In the genomic region with DNA sequence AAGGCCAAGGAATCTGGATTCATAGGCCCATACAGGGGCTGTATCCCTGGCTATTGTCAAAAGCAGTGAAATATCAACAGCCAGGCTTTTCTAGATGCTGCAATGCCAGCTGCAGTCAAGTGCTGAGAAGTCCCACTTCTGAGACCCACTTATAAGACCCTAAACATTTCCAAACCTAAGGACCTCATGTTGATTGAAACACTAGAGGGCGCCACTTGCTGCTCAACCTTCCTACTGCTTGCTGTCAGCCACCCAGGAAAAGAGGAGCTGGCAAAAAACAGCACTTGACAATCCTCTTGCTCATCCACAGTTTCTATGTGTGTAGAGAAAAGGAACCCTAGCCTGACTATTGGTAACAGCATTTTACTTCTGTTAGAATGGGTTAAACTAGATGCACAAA, we compare ENCODE assay signal across 8 mouse cellular contexts.
DNase-seq lines count a peak whose midpoint lies in the region; ATAC-seq and TF ChIP-seq lines count a peak whose summit lies in the region.

No protein-coding gene starts in this region.

- dilution Hi-C loops in CH12.LX (cut with MboI; ENCODE audit: extremely low pct_ligation_motif_present, extremely low pct_unique_long_range_greater_than_20kb, low sequenced_read_pairs) = no loop called here

- H3K4me3 ChIP-seq in layer of hippocampus, adult 2 months = no peak overlapping the region
- H3K4me3 ChIP-seq in CH12.LX (replicated peaks in 1 of 3; ENCODE audit: low read depth in 2 of 3, low read length in 2 of 3, poor library complexity in 1 of 3) = no peak overlapping the region
- no peak overlapping the region for H3K4me3 ChIP-seq in embryonic facial prominence, embryonic 11.5 days (ENCODE audit: low read depth, low read length)

- no peaks in the 10 kb centered on the region for H3K4me1 ChIP-seq in CH12.LX (ENCODE audit: control insufficient read depth in 1 of 2, insufficient read depth in 2 of 2)
- no peaks in the 10 kb centered on the region for H3K4me1 ChIP-seq in embryonic facial prominence, embryonic 11.5 days (ENCODE audit: control insufficient read depth, insufficient read depth, low read length)

- H3K27ac ChIP-seq in layer of hippocampus, adult 2 months = no peak overlapping the region
- H3K27ac ChIP-seq in CH12.LX (ENCODE audit: insufficient read depth, low read depth) = no peak overlapping the region
- no peak overlapping the region for H3K27ac ChIP-seq in embryonic facial prominence, embryonic 11.5 days (replicated peaks; ENCODE audit: low read depth, low read length)

- no peak overlapping the region for H3K9ac ChIP-seq in CH12.LX (ENCODE audit: insufficient read depth, low read depth)
- H3K9ac ChIP-seq in embryonic facial prominence, embryonic 11.5 days (replicated peaks; ENCODE audit: low read length) = no peak overlapping the region

- H3K27me3 ChIP-seq in CH12.LX (replicated peaks) = no peaks in the 10 kb centered on the region
- H3K27me3 ChIP-seq in embryonic facial prominence, embryonic 11.5 days (ENCODE audit: control insufficient read depth, insufficient read depth, low read length) = no peaks in the 10 kb centered on the region

- WGBS in embryonic facial prominence, embryonic 11.5 days = 14% methylated on average over 1 of the region's 1 CpGs

- H3K4me2 ChIP-seq in CH12.LX (ENCODE audit: insufficient read depth, low read depth, poor library complexity, severe bottlenecking) = no peak overlapping the region
- no peak overlapping the region for H3K4me2 ChIP-seq in embryonic facial prominence, embryonic 11.5 days (ENCODE audit: low read depth, low read length)

- TF ChIP-seq CTCF in layer of hippocampus, adult 2 months (conservative IDR thresholded peaks at IDR 0.05) = peak; percentile 79
- TF ChIP-seq CTCF in CH12.LX (conservative IDR thresholded peaks at IDR 0.05 in 1 of 2, IDR thresholded peaks at IDR 0.05 in 1 of 2; ENCODE audit: low read depth in 2 of 2, low read length in 2 of 2) = peak; percentile 71

- H3K36me3 ChIP-seq in CH12.LX (replicated peaks in 1 of 2; ENCODE audit: control insufficient read depth in 1 of 2, insufficient read depth in 1 of 2, low read length in 1 of 2) = no peaks in the 10 kb centered on the region
- no peaks in the 10 kb centered on the region for H3K36me3 ChIP-seq in embryonic facial prominence, embryonic 11.5 days (replicated peaks; ENCODE audit: control insufficient read depth, insufficient read depth, low read depth, low read length)

- no peak for TF ChIP-seq EP300 in CH12.LX (IDR thresholded peaks at IDR 0.05; ENCODE audit: low read length)

- no peaks in the 10 kb centered on the region for H3K9me3 ChIP-seq in CH12.LX (replicated peaks; ENCODE audit: low read length)
- no peaks in the 10 kb centered on the region for H3K9me3 ChIP-seq in embryonic facial prominence, embryonic 11.5 days (replicated peaks; ENCODE audit: control insufficient read depth, low read length)

- no peak for ATAC-seq in embryonic facial prominence, embryonic 11.5 days (replicated peaks; ENCODE audit: insufficient number of reproducible peaks, low FRiP score, low TSS enrichment, low read depth)

- no peak for TF ChIP-seq POLR2A in CH12.LX (IDR thresholded peaks at IDR 0.05; ENCODE audit: low read depth, low read length)

- in situ Hi-C loops in CH12.LX (cut with MboI; ENCODE audit: low pct_ligation_motif_present, low pct_unique_long_range_greater_than_20kb, low sequenced_read_pairs) = loop anchor here (5.0 kb wide), 1 partner anchor 192 kb away; no protein-coding TSS in a partner anchor

- no peaks in the 10 kb centered on the region for H3K79me2 ChIP-seq in CH12.LX (replicated peaks; ENCODE audit: control insufficient read depth, extremely low read depth, insufficient read depth, poor library complexity, severe bottlenecking)

- DNase-seq in adrenal gland, postnatal 14 days = peak; percentile 29
- no peak for DNase-seq in adrenal gland, postnatal 4 days (ENCODE audit: low spot score in 2 of 2)
- DNase-seq in layer of hippocampus, adult 2 months (ENCODE audit: low spot score in 2 of 2) = no peak
- DNase-seq in layer of hippocampus, adult 9-10 months (ENCODE audit: low spot score) = no peak
- peak; percentile 53 for DNase-seq in CH12.LX (ENCODE audit: extremely low read depth)
- DNase-seq in embryonic facial prominence, embryonic 11.5 days (ENCODE audit: low spot score) = peak; percentile 53
- DNase-seq in spleen, postnatal 10 days (ENCODE audit: low spot score in 2 of 2) = no peak
- DNase-seq in urinary bladder, postnatal 36 days (ENCODE audit: low spot score in 2 of 2) = no peak

- TF ChIP-seq RAD21 in CH12.LX (IDR thresholded peaks at IDR 0.05; ENCODE audit: low read depth, low read length) = peak; percentile 54

TF ChIP-seq in CH12.LX, 34 proteins besides CTCF, POLR2A, EP300 and RAD21:
- TF ChIP-seq CHD2 (IDR thresholded peaks at IDR 0.05; ENCODE audit: low read length) (no peak), JUN (IDR thresholded peaks at IDR 0.05; ENCODE audit: insufficient read depth, low read depth, low read length) (no peak), MEF2A (IDR thresholded peaks at IDR 0.05; ENCODE audit: borderline replicate concordance, low read depth, low read length) (no peak), SIN3A (IDR thresholded peaks at IDR 0.05; ENCODE audit: low read length) (no peak), SMC3 (IDR thresholded peaks at IDR 0.05; ENCODE audit: low read depth, low read length) (peak; percentile 56), CHD1 (IDR thresholded peaks at IDR 0.05; ENCODE audit: low read depth, low read length) (no peak), ZMIZ1 (IDR thresholded peaks at IDR 0.05; ENCODE audit: low read depth, low read length) (no peak)
TF ChIP-seq in CH12.LX: peak in this region for 1.

Comparison
In these comparisons a context has a peak if more than half of its experiments do, and no peak if none do; other contexts are left out.
1. DNase-seq: peak in adrenal gland, postnatal 14 days (single experiment), CH12.LX (single experiment) and embryonic facial prominence, embryonic 11.5 days (single experiment); none in adrenal gland, postnatal 4 days (0 of 2), layer of hippocampus, adult 2 months (0 of 2), layer of hippocampus, adult 9-10 months (single experiment), spleen, postnatal 10 days (0 of 2) and urinary bladder, postnatal 36 days (0 of 2).